Mouse (Mus musculus) limb, embryonic 13.5 days (tissue): ENCODE data around the gene Ferd3l. TPM values are rescaled to one million over a fixed set of nuclear protein-coding genes. Genes with fewer than 3 reads are reported as not detected.

Source experiments
- ATAC-seq: fragments of 200-750 bp; cut with Nextera tagmentation; 2 replicates; pipeline ENCODE4 v1.8.0; 2017; ENCODE audit warnings: low read depth, moderate number of reproducible peaks, moderate TSS enrichment; ENCODE audit not compliant: low FRiP score
- H3K27ac ChIP-seq: fragments of 300-500 bp; sonication (generic); 2 replicates; pipeline ENCODE4 v1.5.1; 2015; ENCODE audit warnings: inconsistent platforms, mild to moderate bottlenecking, moderate library complexity
- H3K27me3 ChIP-seq: fragments of 300-500 bp; sonication (generic); 2 replicates; pipeline ENCODE4 v1.6.1; 2015; ENCODE audit warnings: mild to moderate bottlenecking, inconsistent platforms
- H3K36me3 ChIP-seq: fragments of 300-500 bp; sonication (generic); 2 replicates; pipeline ENCODE4 v1.6.1; 2015; ENCODE audit warnings: inconsistent platforms, mild to moderate bottlenecking, moderate library complexity
- H3K4me1 ChIP-seq: fragments of 300-500 bp; sonication (generic); 2 replicates; pipeline ENCODE4 v1.6.1; 2015; ENCODE audit warnings: inconsistent platforms
- H3K4me2 ChIP-seq: fragments of 300-500 bp; sonication (generic); replicated peaks from 2 replicates; pipeline ENCODE4 v1.6.1; 2015; ENCODE audit warnings: inconsistent platforms, mild to moderate bottlenecking, moderate library complexity
- H3K4me3 ChIP-seq: fragments of 300-500 bp; sonication (generic); 2 replicates; pipeline ENCODE4 v1.5.1; 2015; ENCODE audit warnings: moderate library complexity, mild to moderate bottlenecking, inconsistent platforms
- H3K9ac ChIP-seq: fragments of 300-500 bp; sonication (generic); 2 replicates; pipeline ENCODE4 v1.6.1; 2015; ENCODE audit warnings: mild to moderate bottlenecking, inconsistent platforms
- H3K9me3 ChIP-seq: fragments of 300-500 bp; sonication (generic); 2 replicates; pipeline ENCODE4 v1.6.1; 2016; ENCODE audit warnings: inconsistent platforms
- WGBS: fragments of 180-500 bp; shearing (Covaris S2); methylation state at CpG from one replicate; pipeline ENCODE4 v1.1.7; 2015; 5-methylcytosine and 5-hydroxymethylcytosine counted together
- polyA plus RNA-seq: library from polyadenylated mRNA; unstranded; fragments of >200 nt; fragmentation: Nextera tagmentation; extraction: Ambion mirVana; gene quantifications from 2 replicates; pipeline ENCODE4 v1.2.1, GENCODE M21; 2015

The Ferd3l gene
- polyA plus RNA-seq, result not detected in 2 replicates

DNA sequence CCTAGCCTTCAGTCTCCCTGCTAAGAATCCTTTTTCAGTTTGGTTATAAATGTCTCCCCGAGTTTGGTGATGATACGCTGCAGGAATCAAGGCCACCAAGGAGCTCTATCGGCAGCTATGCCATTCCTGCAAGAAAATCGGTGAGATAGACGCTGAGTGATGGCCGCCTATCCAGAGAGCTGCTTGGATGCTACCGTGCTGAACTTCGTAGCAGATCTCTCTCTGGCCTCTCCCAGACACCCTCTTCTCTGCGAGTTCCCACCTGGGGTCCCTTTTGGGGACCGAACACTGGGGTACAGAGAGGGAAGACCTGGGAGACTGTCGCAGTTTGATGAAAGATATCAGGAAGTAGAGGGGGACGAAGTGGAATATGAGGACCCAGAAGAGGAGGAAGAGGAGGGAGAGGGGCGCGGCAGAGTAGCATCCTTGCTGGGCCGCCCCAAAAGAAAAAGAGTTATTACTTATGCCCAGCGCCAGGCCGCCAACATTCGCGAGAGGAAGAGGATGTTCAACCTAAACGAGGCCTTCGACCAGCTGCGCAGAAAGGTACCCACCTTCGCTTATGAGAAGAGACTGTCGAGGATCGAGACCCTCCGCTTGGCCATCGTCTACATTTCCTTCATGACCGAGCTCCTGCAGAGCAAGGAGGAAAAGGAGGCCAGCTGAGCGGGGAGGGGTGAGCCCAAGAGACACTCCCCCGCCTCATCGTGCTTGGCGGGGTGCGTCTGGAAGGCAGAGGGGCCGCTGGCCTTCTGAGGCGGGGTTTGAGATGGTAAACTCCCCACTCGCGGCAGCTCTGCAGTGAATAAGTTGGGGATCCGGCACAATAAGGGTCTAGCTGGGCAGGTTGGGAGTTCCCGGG, at the start of gene Ferd3l:
Gene Ferd3l, plus strand, starts transcription at position 95 of the 862 bp plus-strand sequence.
- H3K36me3 ChIP-seq, result no peaks in the 10 kb centered on the region
- peaks cover 40% of the 10 kb centered on the region for H3K27me3 ChIP-seq
- peak within 1 kb of the TSS; percentile 35 for H3K4me3 ChIP-seq
- H3K9me3 ChIP-seq, result no peaks in the 10 kb centered on the region
- H3K27ac ChIP-seq, result no peak within 1 kb of the TSS
- peaks cover 20% of the 10 kb centered on the region for H3K4me1 ChIP-seq
- H3K9ac ChIP-seq, result no peak within 1 kb of the TSS
- under 1% methylated on average over 39 of the region's 39 CpGs for WGBS
- ATAC-seq, result no peak
- H3K4me2 ChIP-seq, result peak within 1 kb of the TSS; percentile 62

DNA sequence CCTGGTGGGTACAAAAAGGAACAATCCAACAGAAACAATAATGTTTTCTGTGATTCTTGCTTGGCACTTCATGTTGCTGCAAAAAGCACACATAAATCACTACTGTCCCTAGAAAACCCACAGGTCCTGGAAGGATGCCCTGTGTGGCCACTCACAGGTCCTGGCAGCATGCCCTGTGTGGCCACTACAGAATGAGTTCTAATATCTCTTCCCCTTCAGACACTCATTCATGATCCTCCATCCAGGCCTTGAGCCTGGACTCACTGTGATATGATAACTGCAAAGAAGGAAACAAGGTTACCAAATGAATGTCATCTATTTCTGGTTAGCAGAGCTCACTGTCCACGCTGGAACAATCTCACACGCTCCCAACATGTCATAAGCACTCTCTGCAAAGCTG, 34.3 kb upstream of the Ferd3l start:
- H3K4me1 ChIP-seq, result peaks cover 4% of the 10 kb centered on the region; the same call in 1 of the 2 replicates
- no peaks in the 10 kb centered on the region for H3K36me3 ChIP-seq
- H3K4me3 ChIP-seq, result no peak overlapping the region
- no peak overlapping the region for H3K9ac ChIP-seq
- 67% methylated on average over 2 of the region's 2 CpGs for WGBS
- no peak overlapping the region for H3K4me2 ChIP-seq
- no peak for ATAC-seq
- no peak overlapping the region for H3K27ac ChIP-seq
- no peaks in the 10 kb centered on the region for H3K27me3 ChIP-seq
- no peaks in the 10 kb centered on the region for H3K9me3 ChIP-seq

DNA sequence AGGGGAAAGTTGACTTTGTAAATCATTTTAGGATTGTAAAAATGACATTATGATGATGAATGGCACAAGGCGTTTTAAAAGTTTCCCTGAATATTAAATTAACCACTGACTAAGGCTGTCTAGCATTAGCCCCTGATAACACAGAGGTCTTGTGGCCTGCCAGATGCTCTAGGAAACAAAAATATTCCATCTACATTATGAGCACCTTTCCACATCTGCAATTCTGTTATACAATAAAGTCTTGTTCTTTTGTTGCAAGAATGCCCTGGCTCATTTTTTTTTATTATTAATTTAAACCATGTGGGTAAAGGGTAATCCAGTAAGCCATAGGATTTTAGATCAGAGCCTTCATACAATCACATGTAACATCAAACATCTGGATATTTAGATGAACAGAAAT, 33.6 kb upstream of the Ferd3l start:
- 23% methylated on average over 1 of the region's 1 CpGs for WGBS
- no peak overlapping the region for H3K4me2 ChIP-seq
- no peak overlapping the region for H3K27ac ChIP-seq
- no peak overlapping the region for H3K9ac ChIP-seq
- no peaks in the 10 kb centered on the region for H3K9me3 ChIP-seq
- no peak for ATAC-seq
- peaks cover 4% of the 10 kb centered on the region; the same call in 1 of the 2 replicates for H3K4me1 ChIP-seq
- no peaks in the 10 kb centered on the region for H3K36me3 ChIP-seq
- H3K4me3 ChIP-seq, result no peak overlapping the region
- H3K27me3 ChIP-seq, result no peaks in the 10 kb centered on the region

DNA sequence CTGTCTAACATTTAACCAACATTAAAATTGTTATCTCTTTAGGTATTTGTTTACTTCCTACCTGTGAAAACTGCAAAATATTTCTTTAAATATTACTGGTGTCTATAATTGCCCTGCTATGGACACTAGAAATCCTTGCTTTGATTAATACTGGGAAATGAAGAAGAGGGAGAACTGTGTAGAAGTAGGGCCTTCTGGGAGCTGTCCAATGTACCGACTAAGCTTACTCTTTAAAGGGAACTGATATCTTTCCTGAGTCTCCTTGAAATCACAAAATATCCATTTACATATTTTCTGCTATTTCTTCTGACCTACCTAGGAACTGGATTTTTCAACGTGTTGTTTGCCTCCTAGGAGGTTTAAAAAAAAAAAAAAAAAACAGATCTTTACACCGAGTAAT, 1.5 kb upstream of the Ferd3l start:
- no peak for ATAC-seq
- Histone ChIP-seq H3K9me3 (no peaks in the 10 kb centered on the region), H3K4me1 (peaks cover 20% of the 10 kb centered on the region), H3K4me3 (no peak overlapping the region), H3K36me3 (no peaks in the 10 kb centered on the region), H3K27ac (no peak overlapping the region), H3K4me2 (no peak overlapping the region), H3K27me3 (peaks cover 40% of the 10 kb centered on the region), H3K9ac (no peak overlapping the region)
- WGBS, result 10% methylated on average over 3 of the region's 3 CpGs

DNA sequence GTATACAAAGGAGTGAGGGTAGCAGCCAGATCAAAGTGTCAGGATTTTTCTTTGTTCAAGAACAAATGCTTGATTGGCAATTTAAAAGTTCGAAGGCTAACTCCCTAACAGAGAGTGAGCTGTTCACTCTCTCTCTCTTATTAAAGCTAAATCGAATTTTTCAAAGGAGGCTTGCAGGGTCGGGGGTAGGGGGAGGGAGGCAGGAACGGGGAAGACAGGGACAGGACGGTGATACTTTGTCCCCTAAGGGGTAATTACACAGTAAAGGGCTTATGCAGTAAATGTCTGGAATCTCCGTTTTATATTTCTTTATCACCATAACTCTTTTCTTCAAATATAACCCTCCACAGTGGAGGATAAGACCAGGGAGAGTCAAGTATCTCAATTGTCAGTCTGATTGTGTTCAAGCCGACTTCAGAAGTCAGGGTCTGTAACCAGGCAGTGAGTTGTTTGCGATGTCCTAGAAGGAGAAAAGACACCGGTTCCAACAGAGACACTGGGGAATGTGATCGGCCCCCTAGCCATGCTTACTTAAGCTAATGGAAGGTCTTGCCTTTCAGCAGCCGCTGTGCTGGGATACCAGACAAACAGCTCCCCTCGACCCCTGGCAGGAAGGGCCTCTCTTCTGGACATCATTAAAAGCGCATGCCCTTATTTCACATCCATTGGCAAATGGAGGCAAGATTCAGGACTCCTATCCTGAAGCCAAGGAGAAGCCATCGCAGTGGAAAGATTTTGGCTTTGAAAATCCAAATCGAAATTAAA, 709 bp upstream of the Ferd3l start:
- peaks cover 20% of the 10 kb centered on the region for H3K4me1 ChIP-seq
- WGBS, result 1% methylated on average over 15 of the region's 15 CpGs

DNA sequence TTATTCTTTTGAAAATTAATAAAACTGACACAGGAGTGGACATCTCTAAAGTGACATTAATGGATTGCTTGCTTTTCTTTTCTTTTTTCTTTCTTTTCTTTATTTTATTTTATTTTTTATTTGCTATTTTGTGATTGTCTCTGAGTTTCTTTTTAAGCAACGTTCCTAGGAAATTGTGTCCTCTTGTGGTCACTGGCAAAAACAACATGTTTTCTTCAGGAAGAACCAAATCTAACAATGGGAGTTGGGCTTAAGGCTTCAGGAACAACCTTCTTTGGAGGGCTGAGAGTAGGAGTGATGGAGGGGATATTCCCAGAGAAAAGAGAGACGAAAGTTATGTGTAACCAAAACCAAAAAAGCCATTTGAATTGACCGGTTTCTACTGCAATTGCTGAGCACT, 24.6 kb downstream of the Ferd3l start:
- Histone ChIP-seq H3K9ac (no peak overlapping the region), H3K27me3 (peaks cover 19% of the 10 kb centered on the region; the same call in 1 of the 2 replicates), H3K36me3 (no peaks in the 10 kb centered on the region), H3K27ac (no peak overlapping the region), H3K9me3 (no peaks in the 10 kb centered on the region), H3K4me1 (peaks cover 6% of the 10 kb centered on the region), H3K4me2 (no peak overlapping the region), H3K4me3 (no peak overlapping the region)
- ATAC-seq, result no peak
- 8% methylated on average over 3 of the region's 3 CpGs for WGBS

More for the DNA sequence above, 709 bp upstream of the Ferd3l start:
- H3K4me3 ChIP-seq, result no peak overlapping the region
- H3K4me2 ChIP-seq, result no peak overlapping the region; the same call in 1 of the 2 replicates
- no peak overlapping the region for H3K27ac ChIP-seq
- H3K9ac ChIP-seq, result no peak overlapping the region
- no peaks in the 10 kb centered on the region for H3K36me3 ChIP-seq
- H3K27me3 ChIP-seq, result peaks cover 40% of the 10 kb centered on the region
- ATAC-seq, result no peak
- no peaks in the 10 kb centered on the region for H3K9me3 ChIP-seq

DNA sequence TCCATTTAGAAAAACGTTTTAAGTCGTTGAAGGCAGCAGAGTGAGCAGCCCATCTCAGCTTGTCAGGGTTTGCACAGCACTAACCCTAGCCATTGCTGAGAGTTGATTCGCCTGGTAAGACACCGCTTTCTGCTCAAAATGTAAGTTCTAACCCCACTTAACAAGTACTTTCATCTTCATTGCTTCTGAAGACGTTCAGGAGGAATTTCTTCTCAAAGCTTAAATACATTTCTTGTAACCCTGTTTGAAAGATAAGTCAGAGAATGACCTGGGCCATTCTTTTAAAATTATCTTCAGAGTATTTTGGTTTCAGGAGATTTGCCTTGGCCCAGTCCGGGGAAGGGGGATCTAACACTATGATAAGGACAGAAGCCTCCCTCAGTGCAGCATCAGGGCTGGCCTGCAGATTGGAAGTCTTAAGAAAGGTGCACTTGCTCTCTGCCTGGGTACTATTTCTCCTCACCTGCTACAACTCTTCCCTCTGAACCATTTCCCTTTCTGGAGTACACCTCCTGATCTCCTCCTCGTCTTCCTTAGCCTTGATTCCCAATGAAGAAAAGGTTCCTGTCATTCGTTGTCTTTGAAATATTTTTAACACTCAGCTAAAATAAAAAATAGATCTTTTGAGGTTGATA, 26.8 kb downstream of the Ferd3l start:
- 30% methylated on average over 8 of the region's 8 CpGs for WGBS
- peak overlapping the region; percentile 94 for H3K4me3 ChIP-seq
- no peak overlapping the region for H3K27ac ChIP-seq

DNA sequence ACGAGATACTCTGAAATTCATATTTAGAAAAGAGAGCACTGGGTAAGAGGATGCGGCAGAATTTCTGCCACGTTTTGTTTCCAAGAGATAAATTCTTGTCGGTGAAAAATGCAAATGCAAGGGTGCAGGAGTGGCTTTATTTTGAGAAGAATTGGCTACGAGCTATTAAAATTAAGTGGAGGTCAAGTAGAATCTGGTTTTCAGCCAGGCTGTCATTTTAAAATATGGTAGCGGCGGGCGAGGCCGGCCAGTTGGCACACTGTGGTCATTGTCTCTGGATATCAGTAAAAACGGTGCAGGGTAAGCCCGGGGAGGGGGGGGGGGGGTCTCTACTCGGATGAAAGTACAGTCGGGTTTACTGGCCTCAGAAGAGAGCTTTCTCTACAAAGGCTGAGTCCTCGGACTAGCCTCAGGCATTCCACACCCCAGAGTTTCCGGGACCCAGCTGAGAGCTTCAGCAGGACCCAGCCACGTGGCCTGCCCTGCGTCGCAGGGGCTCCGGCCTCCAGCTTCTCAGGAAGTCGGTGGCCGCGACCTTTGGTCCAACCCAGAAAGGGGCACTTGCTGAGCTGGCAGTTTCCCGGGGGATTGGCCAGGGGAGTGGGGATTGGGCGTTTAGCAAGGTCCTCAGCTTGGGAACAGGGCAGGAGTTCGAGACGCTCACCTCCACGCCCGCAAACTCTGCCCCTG, 27.5 kb downstream of the Ferd3l start:
- Histone ChIP-seq H3K36me3 (no peaks in the 10 kb centered on the region), H3K27me3 (peaks cover 12% of the 10 kb centered on the region; the same call in 1 of the 2 replicates), H3K4me1 (peaks cover 6% of the 10 kb centered on the region), H3K9ac (peak overlapping the region; percentile 83), H3K9me3 (no peaks in the 10 kb centered on the region), H3K4me3 (peak overlapping the region; percentile 94), H3K27ac (peak overlapping the region; percentile 59; the same call in 1 of the 2 replicates), H3K4me2 (peak overlapping the region; percentile 71)
- no peak for ATAC-seq
- WGBS, result 4% methylated on average over 28 of the region's 28 CpGs

More for the DNA sequence above, 26.8 kb downstream of the Ferd3l start:
- no peak for ATAC-seq
- Histone ChIP-seq H3K27me3 (peaks cover 18% of the 10 kb centered on the region; the same call in 1 of the 2 replicates), H3K4me2 (peak overlapping the region; percentile 71), H3K36me3 (no peaks in the 10 kb centered on the region), H3K9ac (no peak overlapping the region), H3K9me3 (no peaks in the 10 kb centered on the region), H3K4me1 (peaks cover 6% of the 10 kb centered on the region)

DNA sequence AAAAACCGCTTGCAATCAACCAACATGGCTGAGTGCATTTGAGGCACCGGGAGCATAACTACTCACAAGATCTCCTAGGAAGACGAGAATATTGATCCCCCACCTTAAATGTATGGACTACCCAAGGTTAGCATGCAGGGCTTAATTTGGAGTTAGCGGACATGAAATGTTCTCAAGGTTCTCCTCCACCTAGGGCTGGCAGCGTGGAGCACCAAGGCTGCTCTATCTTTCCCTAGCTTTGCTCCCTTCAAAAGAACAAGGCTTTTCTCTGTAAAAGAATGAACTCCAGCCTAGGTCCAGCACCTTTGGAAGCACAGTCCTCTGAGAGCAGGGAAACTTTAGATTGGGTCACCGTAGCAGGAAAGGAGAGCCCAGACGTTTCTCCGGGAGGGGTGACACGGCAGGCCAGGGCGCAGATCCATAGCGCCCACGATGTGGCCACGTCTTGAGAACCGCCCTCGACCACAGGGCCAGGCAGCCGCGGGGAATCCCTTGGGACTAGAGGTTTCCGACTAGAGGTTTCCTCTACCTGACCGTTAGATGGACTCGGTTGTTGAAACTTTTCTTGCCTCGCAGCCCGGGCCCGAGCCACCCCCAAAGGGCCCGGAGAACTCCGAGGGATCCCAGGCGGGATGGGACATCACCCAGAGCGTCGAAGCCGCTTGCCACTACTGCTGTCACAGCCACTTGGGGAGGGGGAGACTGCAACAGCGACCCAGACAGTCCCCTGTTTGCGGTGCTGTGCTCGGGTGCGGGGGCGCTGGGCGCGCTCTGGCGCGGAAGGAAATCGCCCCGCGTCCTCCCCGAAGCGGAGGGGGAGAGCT, 28.6 kb downstream of the Ferd3l start:
- Histone ChIP-seq H3K27me3 (peaks cover 12% of the 10 kb centered on the region; the same call in 1 of the 2 replicates), H3K9ac (peak overlapping the region; percentile 83), H3K4me1 (peaks cover 9% of the 10 kb centered on the region), H3K4me2 (peak overlapping the region; percentile 71), H3K9me3 (no peaks in the 10 kb centered on the region), H3K4me3 (peak overlapping the region; percentile 94), H3K27ac (peak overlapping the region; percentile 93), H3K36me3 (no peaks in the 10 kb centered on the region)
- WGBS, result under 1% methylated on average over 37 of the region's 43 CpGs
- ATAC-seq, result no peak

DNA sequence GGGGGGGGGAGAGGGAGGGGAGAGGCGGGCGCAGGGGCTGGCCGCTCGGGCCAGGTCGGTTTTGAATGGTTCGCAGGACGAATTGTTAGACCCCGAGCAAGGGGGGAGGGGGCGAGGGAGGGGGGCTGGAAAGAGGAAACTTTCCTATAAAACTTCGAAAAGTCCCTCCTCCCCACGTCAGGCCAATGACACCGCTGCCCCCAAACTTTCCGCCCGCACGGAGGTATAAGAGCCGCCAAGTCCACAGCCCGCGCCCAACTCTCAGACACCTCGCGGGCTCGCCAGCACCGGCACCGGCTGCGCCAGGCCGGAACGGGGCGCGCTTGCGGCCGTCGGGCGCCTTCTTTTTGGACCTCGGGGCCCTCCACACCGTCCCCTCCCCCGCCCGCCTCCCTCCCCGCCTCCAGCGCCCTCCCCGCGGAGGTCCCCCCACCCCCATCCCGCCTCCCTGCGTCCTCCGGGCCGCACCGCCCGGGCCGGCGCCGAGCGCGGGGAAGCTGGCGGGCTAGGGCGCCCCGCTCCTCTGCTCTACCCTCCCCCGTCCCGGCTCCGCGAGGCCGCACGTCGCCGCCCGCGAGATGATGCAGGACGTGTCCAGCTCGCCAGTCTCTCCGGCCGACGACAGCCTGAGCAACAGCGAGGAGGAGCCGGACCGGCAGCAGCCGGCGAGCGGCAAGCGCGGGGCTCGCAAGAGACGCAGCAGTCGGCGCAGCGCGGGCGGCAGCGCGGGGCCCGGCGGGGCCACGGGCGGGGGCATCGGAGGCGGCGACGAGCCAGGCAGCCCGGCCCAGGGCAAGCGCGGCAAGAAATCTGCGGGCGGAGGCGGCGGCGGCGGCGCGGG, 29.4 kb downstream of the Ferd3l start, which contains the start of gene Twist1:
Gene Twist1, plus strand, starts transcription at position 272 of the 841 bp plus-strand sequence.
- peak; percentile 93 for ATAC-seq
- H3K36me3 ChIP-seq, result peaks cover 4% of the 10 kb centered on the region; the same call in 1 of the 2 replicates
- WGBS, result under 1% methylated on average over 91 of the region's 105 CpGs
- H3K4me3 ChIP-seq, result peak within 1 kb of the TSS; percentile 94
- no peaks in the 10 kb centered on the region for H3K9me3 ChIP-seq
- peaks cover 17% of the 10 kb centered on the region for H3K4me1 ChIP-seq
- H3K27ac ChIP-seq, result peak within 1 kb of the TSS; percentile 99
- peak within 1 kb of the TSS; percentile 71 for H3K4me2 ChIP-seq
- H3K9ac ChIP-seq, result peak within 1 kb of the TSS; percentile 100
- peaks cover 12% of the 10 kb centered on the region; the same call in 1 of the 2 replicates for H3K27me3 ChIP-seq
